Mouse (Mus musculus) MEL (cell line): ENCODE measurements at regions not wholly inside any gene's neighbourhood (a gene's known extent, or its start where the extent isn't known, plus 50 kb on each side); places are given as distances from the start of the nearest gene placed in this dataset.

Experiments
- DNase-seq: peaks from one replicate; pipeline ENCODE4 v3.0.0; 2011; ENCODE audit warnings: low read depth, low spot score
- H3K27ac ChIP-seq: 2 replicates; pipeline ENCODE4 v1.5.1; 2012; ENCODE audit warnings: low read depth, mild to moderate bottlenecking, control low read depth, low read length, moderate library complexity; ENCODE audit not compliant: control insufficient read depth
- H3K27me3 ChIP-seq, 2 experiments: fragments of 150-350 bp in 1 of 2; sonication (generic) in 1 of 2; 2 replicates each; pipeline ENCODE4 v1.6.1; 2012; ENCODE audit warnings: low read length in 2 of 2, mild to moderate bottlenecking in 2 of 2, improper control_type of control experiment in 1 of 2, moderate library complexity in 1 of 2; ENCODE audit not compliant: insufficient read depth in 2 of 2, control insufficient read depth in 1 of 2
- H3K36me3 ChIP-seq, 2 experiments: 2 replicates each; pipeline ENCODE4 v1.6.1; 2012 to 2014; ENCODE audit warnings: low read length in 2 of 2, improper control_type of control experiment in 1 of 2, inconsistent platforms in 1 of 2, mild to moderate bottlenecking in 1 of 2; ENCODE audit not compliant: insufficient read depth in 2 of 2, control insufficient read depth in 1 of 2
- H3K4me1 ChIP-seq, 2 experiments: fragments of 150-350 bp in 1 of 2; sonication (generic) in 1 of 2; 2 replicates each; pipeline ENCODE4 v1.6.1; 2012; ENCODE audit warnings: low read length in 2 of 2, improper control_type of control experiment in 1 of 2, mild to moderate bottlenecking in 1 of 2; ENCODE audit not compliant: insufficient read depth in 2 of 2, control insufficient read depth in 1 of 2
- H3K4me3 ChIP-seq, 2 experiments: fragments of 150-350 bp in 1 of 2; sonication (generic) in 1 of 2; 2 replicates each; pipeline ENCODE4 v1.5.1; 2012; ENCODE audit warnings: low read depth in 2 of 2, low read length in 2 of 2, mild to moderate bottlenecking in 2 of 2, moderate library complexity in 2 of 2, control low read depth in 1 of 2, improper control_type of control experiment in 1 of 2; ENCODE audit not compliant: control insufficient read depth in 1 of 2, insufficient read depth in 1 of 2
- H3K79me2 ChIP-seq: 2 replicates; pipeline ENCODE4 v1.6.1; 2012; ENCODE audit warnings: mild to moderate bottlenecking, low read length, moderate library complexity; ENCODE audit not compliant: control insufficient read depth, poor library complexity, insufficient read depth
- H3K9ac ChIP-seq: 2 replicates; pipeline ENCODE4 v1.6.1; 2012; ENCODE audit warnings: low read depth, mild to moderate bottlenecking, control low read depth, low read length, moderate library complexity; ENCODE audit not compliant: control insufficient read depth, poor library complexity, severe bottlenecking
- H3K9me3 ChIP-seq: fragments of 150-350 bp; sonication (generic); replicated peaks from 2 replicates; pipeline ENCODE4 v1.6.1; 2012; ENCODE audit warnings: mild to moderate bottlenecking, low read length, improper control_type of control experiment, moderate library complexity; ENCODE audit not compliant: insufficient read depth
- CTCF ChIP-seq, 3 experiments: IDR thresholded peaks in 2 of 3; conservative IDR thresholded peaks in 1 of 3; 2 replicates each; pipeline ENCODE4 v1.5.1; 2011 to 2012; ENCODE audit warnings: low read length in 3 of 3, low read depth in 2 of 3, mild to moderate bottlenecking in 2 of 3, improper control_type of control experiment in 1 of 3, inconsistent platforms in 1 of 3, mixed read lengths in 1 of 3, moderate library complexity in 1 of 3; ENCODE audit not compliant: control insufficient read depth in 1 of 3, insufficient read depth in 1 of 3, poor library complexity in 1 of 3, severe bottlenecking in 1 of 3
- E2F4 ChIP-seq: IDR thresholded peaks from 2 replicates; pipeline ENCODE4 v1.6.1; 2011; ENCODE audit warnings: low read depth, low read length, improper control_type of control experiment, borderline replicate concordance
- EP300 ChIP-seq, 2 experiments: IDR thresholded peaks; 2 replicates each; pipeline ENCODE4 v1.6.1; 2011; ENCODE audit warnings: improper control_type of control experiment in 2 of 2, low read length in 2 of 2, low read depth in 1 of 2, mild to moderate bottlenecking in 1 of 2
- GABPA ChIP-seq: IDR thresholded peaks from 2 replicates; pipeline ENCODE4 v1.6.1; 2012; ENCODE audit warnings: low read depth, mild to moderate bottlenecking, inconsistent platforms, low read length, improper control_type of control experiment, moderate library complexity
- GATA1 ChIP-seq: IDR thresholded peaks from 2 replicates; pipeline ENCODE4 v1.6.1; 2011; ENCODE audit warnings: low read depth, low read length, improper control_type of control experiment
- HCFC1 ChIP-seq: IDR thresholded peaks from 2 replicates; pipeline ENCODE4 v1.6.1; 2012; ENCODE audit warnings: low read depth, mild to moderate bottlenecking, inconsistent platforms, low read length, improper control_type of control experiment, moderate library complexity
- JUND ChIP-seq: IDR thresholded peaks from 2 replicates; pipeline ENCODE4 v1.6.1; 2011; ENCODE audit warnings: low read depth, mild to moderate bottlenecking, improper control_type of control experiment, low read length
- KAT2A ChIP-seq: conservative IDR thresholded peaks from 2 replicates; pipeline ENCODE4 v1.6.1; 2012; ENCODE audit warnings: low read depth, low read length, improper control_type of control experiment, inconsistent platforms
- MAFK ChIP-seq: IDR thresholded peaks from 2 replicates; pipeline ENCODE4 v1.6.1; 2011; ENCODE audit warnings: low read depth, mild to moderate bottlenecking, low read length, improper control_type of control experiment, borderline replicate concordance
- MAX ChIP-seq: IDR thresholded peaks from 2 replicates; pipeline ENCODE4 v1.6.1; 2011; ENCODE audit warnings: low read length, improper control_type of control experiment
- MEF2A ChIP-seq: IDR thresholded peaks from 2 replicates; pipeline ENCODE4 v1.6.1; 2014; ENCODE audit warnings: low read depth, mild to moderate bottlenecking, inconsistent platforms, low read length, improper control_type of control experiment; ENCODE audit not compliant: poor library complexity, insufficient replicate concordance, severe bottlenecking; ENCODE audit errors: extremely low read depth
- MYC ChIP-seq: IDR thresholded peaks from 2 replicates; pipeline ENCODE4 v1.6.1; 2011; ENCODE audit warnings: low read depth, mild to moderate bottlenecking, low read length, improper control_type of control experiment, moderate library complexity
- NELFE ChIP-seq: IDR thresholded peaks from 2 replicates; pipeline ENCODE4 v1.6.1; 2011; ENCODE audit warnings: low read depth, low read length, improper control_type of control experiment
- NRF1 ChIP-seq: IDR thresholded peaks from 2 replicates; pipeline ENCODE4 v1.6.1; 2014; ENCODE audit warnings: low read depth, mild to moderate bottlenecking, inconsistent platforms, low read length, improper control_type of control experiment, moderate library complexity; ENCODE audit not compliant: poor library complexity, insufficient read depth, severe bottlenecking
- POLR2A ChIP-seq, 2 experiments: IDR thresholded peaks; 2 replicates each; pipeline ENCODE4 v1.6.1; 2011 to 2012; ENCODE audit warnings: low read length in 2 of 2, mild to moderate bottlenecking in 2 of 2, control low read depth in 1 of 2, improper control_type of control experiment in 1 of 2, low read depth in 1 of 2, moderate library complexity in 1 of 2; ENCODE audit not compliant: control insufficient read depth in 1 of 2, insufficient read depth in 1 of 2, poor library complexity in 1 of 2
- POLR2AphosphoS2 ChIP-seq: IDR thresholded peaks from 2 replicates; pipeline ENCODE4 v1.6.1; 2011; ENCODE audit warnings: low read length, improper control_type of control experiment
- POLR2AphosphoS5 ChIP-seq: IDR thresholded peaks from 2 replicates; pipeline ENCODE4 v1.6.1; 2012; ENCODE audit warnings: low read depth, borderline replicate concordance, mild to moderate bottlenecking, inconsistent platforms, low read length, moderate library complexity, mixed read lengths
- RCOR1 ChIP-seq: IDR thresholded peaks from 2 replicates; pipeline ENCODE4 v1.6.1; 2012; ENCODE audit warnings: low read depth, mild to moderate bottlenecking, inconsistent platforms, low read length, improper control_type of control experiment
- SIN3A ChIP-seq: IDR thresholded peaks from 2 replicates; pipeline ENCODE4 v1.6.1; 2012; ENCODE audit warnings: low read length, improper control_type of control experiment, inconsistent platforms
- SMC3 ChIP-seq: IDR thresholded peaks from 2 replicates; pipeline ENCODE4 v1.6.1; 2011; ENCODE audit warnings: low read depth, low read length, improper control_type of control experiment
- TBP ChIP-seq: IDR thresholded peaks from 2 replicates; pipeline ENCODE4 v1.8.0; 2011; ENCODE audit warnings: low read depth, low read length, improper control_type of control experiment
- ZC3H11A ChIP-seq: IDR thresholded peaks from 2 replicates; pipeline ENCODE4 v1.6.1; 2012; ENCODE audit warnings: low read depth, mild to moderate bottlenecking, inconsistent platforms, low read length, improper control_type of control experiment
- ZKSCAN1 ChIP-seq: IDR thresholded peaks from 2 replicates; pipeline ENCODE4 v1.6.1; 2012; ENCODE audit warnings: low read depth, mild to moderate bottlenecking, inconsistent platforms, low read length, improper control_type of control experiment, moderate library complexity

- no peaks in the 10 kb centered on the region for H3K4me1 ChIP-seq
Observed at GRCm38 (mm10) chr9:26667835-26668234, 65.7 kb upstream of the B3gat1 start.

GRCm38 (mm10) chr9:26674059-26674757, 59.3 kb upstream of the B3gat1 start:
- Histone ChIP-seq H3K9ac (no peak overlapping the region), H3K27ac (no peak overlapping the region), H3K4me1 (no peaks in the 10 kb centered on the region), H3K27me3 (no peaks in the 10 kb centered on the region), H3K4me3 (no peak overlapping the region), H3K9me3 (no peaks in the 10 kb centered on the region), H3K79me2 (no peaks in the 10 kb centered on the region), H3K36me3 (no peaks in the 10 kb centered on the region)
- DNase-seq: no peak
- TF ChIP-seq TBP (no peak), ZC3H11A (no peak), JUND (no peak), EP300 (IDR thresholded peaks at IDR 0.05; ENCODE audit: low read depth in 1 of 2, low read length in 2 of 2) (no peak), RCOR1 (no peak), E2F4 (no peak), ZKSCAN1 (no peak), NRF1 (no peak), NELFE (no peak), MEF2A (no peak)

More at GRCm38 (mm10) chr9:26667835-26668234, 65.7 kb upstream of the B3gat1 start:
- Histone ChIP-seq H3K4me3 (no peak overlapping the region), H3K9ac (no peak overlapping the region), H3K27me3 (no peaks in the 10 kb centered on the region), H3K79me2 (no peaks in the 10 kb centered on the region), H3K36me3 (no peaks in the 10 kb centered on the region), H3K27ac (no peak overlapping the region)
- DNase-seq: no peak
- TF ChIP-seq GATA1 (no peak), POLR2A (IDR thresholded peaks at IDR 0.05; ENCODE audit: control insufficient read depth in 1 of 2, insufficient read depth in 1 of 2, low read depth in 1 of 2, low read length in 2 of 2, poor library complexity in 1 of 2) (no peak), MAFK (no peak), POLR2AphosphoS5 (no peak), MAX (no peak), HCFC1 (no peak), GABPA (no peak), NELFE (no peak), MYC (no peak), KAT2A (no peak), SIN3A (no peak), SMC3 (no peak), TBP (no peak), NRF1 (no peak), POLR2AphosphoS2 (no peak), CTCF (IDR thresholded peaks at IDR 0.05 in 2 of 3, conservative IDR thresholded peaks at IDR 0.05 in 1 of 3; ENCODE audit: control insufficient read depth in 1 of 3, insufficient read depth in 1 of 3, low read depth in 2 of 3, low read length in 3 of 3, poor library complexity in 1 of 3, severe bottlenecking in 1 of 3) (no peak)
- TF ChIP-seq, all 39 proteins: peak for 0
- no peaks in the 10 kb centered on the region for H3K9me3 ChIP-seq
